Mouse (Mus musculus) forebrain, embryonic 14.5 days (tissue): ENCODE results near the gene Rab14. TPM values are rescaled to one million over a fixed set of nuclear protein-coding genes. Genes with fewer than 3 reads are reported as not detected.

ENCODE experiments used
- ATAC-seq: fragments of 200-750 bp; cut with Nextera tagmentation; 2 replicates; pipeline ENCODE4 v1.8.0; 2017; ENCODE audit warnings: mild to moderate bottlenecking, moderate library complexity
- DNase-seq: peaks from one replicate; pipeline ENCODE4 v3.0.0-alpha.2; 2015; ENCODE audit warnings: low spot score
- H3K27ac ChIP-seq: fragments of 300-500 bp; sonication (generic); 2 replicates; pipeline ENCODE4 v1.5.1; 2014; ENCODE audit warnings: low read depth, mild to moderate bottlenecking, control low read depth, low read length, moderate library complexity
- H3K27me3 ChIP-seq: fragments of 300-500 bp; sonication (generic); replicated peaks from 2 replicates; pipeline ENCODE4 v1.6.1; 2014; ENCODE audit warnings: low read length, control low read depth, mixed read lengths; ENCODE audit not compliant: control insufficient read depth, insufficient read depth
- H3K36me3 ChIP-seq: fragments of 300-500 bp; sonication (generic); 2 replicates; pipeline ENCODE4 v1.6.1; 2014; ENCODE audit warnings: low read length, control low read depth; ENCODE audit not compliant: control insufficient read depth, insufficient read depth
- H3K4me1 ChIP-seq: fragments of 300-500 bp; sonication (generic); 2 replicates; pipeline ENCODE4 v1.6.1; 2014; ENCODE audit warnings: antibody characterized with exemption, low read length, control low read depth; ENCODE audit not compliant: control insufficient read depth, insufficient read depth
- H3K4me2 ChIP-seq: fragments of 300-500 bp; sonication (generic); 2 replicates; pipeline ENCODE4 v1.6.1; 2014; ENCODE audit warnings: mild to moderate bottlenecking, control low read depth, low read length
- H3K4me3 ChIP-seq: fragments of 300-500 bp; sonication (generic); 2 replicates; pipeline ENCODE4 v1.5.1; 2014; ENCODE audit warnings: low read depth, low read length, control low read depth
- H3K9ac ChIP-seq: fragments of 300-500 bp; sonication (generic); 2 replicates; pipeline ENCODE4 v1.6.1; 2014; ENCODE audit warnings: mild to moderate bottlenecking, low read length, control low read depth, moderate library complexity
- H3K9me3 ChIP-seq: fragments of 300-500 bp; sonication (generic); replicated peaks from 2 replicates; pipeline ENCODE4 v1.6.1; 2016; ENCODE audit warnings: low read length, control low read depth, mixed read lengths; ENCODE audit not compliant: control insufficient read depth
- WGBS: fragments of 180-500 bp; shearing (Covaris S2); extraction: QIAGEN DNeasy Blood & Tissue Kit; methylation state at CpG from one replicate; pipeline ENCODE4 v1.1.7; 2014; 5-methylcytosine and 5-hydroxymethylcytosine counted together
- polyA plus RNA-seq: library from polyadenylated mRNA; unstranded; fragments of >200 nt; fragmentation: Nextera tagmentation; extraction: Ambion mirVana; gene quantifications from 2 replicates; pipeline ENCODE4 v1.2.1, GENCODE M21; 2014

Rab14 gene
- polyA plus RNA-seq, 1 experiment from 2014 or later = 349 TPM

GRCm38 (mm10) chr2:35151303-35151882 is 49.5 kb downstream of the Rab14 start:
- ATAC-seq (no peak), DNase-seq (no peak)
- no peaks in the 10 kb centered on the region for H3K9me3 ChIP-seq
- no peak overlapping the region for H3K4me3 ChIP-seq
- 96% methylated on average over 13 of the region's 13 CpGs for WGBS
- H3K36me3 ChIP-seq = peaks cover 100% of the 10 kb centered on the region
- H3K4me2 ChIP-seq = no peak overlapping the region
- H3K9ac ChIP-seq = no peak overlapping the region
- H3K4me1 ChIP-seq = no peaks in the 10 kb centered on the region
- no peaks in the 10 kb centered on the region for H3K27me3 ChIP-seq
- H3K27ac ChIP-seq = no peak overlapping the region

GRCm38 (mm10) chr2:35148806-35149205 is 52.1 kb downstream of the Rab14 start:
- no peak overlapping the region for H3K9ac ChIP-seq
- H3K4me3 ChIP-seq = no peak overlapping the region
- no peak overlapping the region for H3K4me2 ChIP-seq
- no peaks in the 10 kb centered on the region for H3K9me3 ChIP-seq
- no peak overlapping the region for H3K27ac ChIP-seq
- H3K27me3 ChIP-seq = no peaks in the 10 kb centered on the region
- no peak for ATAC-seq
- DNase-seq = no peak
- H3K4me1 ChIP-seq = no peaks in the 10 kb centered on the region
- peaks cover 98% of the 10 kb centered on the region for H3K36me3 ChIP-seq
- 94% methylated on average over 10 of the region's 10 CpGs for WGBS

DNA sequence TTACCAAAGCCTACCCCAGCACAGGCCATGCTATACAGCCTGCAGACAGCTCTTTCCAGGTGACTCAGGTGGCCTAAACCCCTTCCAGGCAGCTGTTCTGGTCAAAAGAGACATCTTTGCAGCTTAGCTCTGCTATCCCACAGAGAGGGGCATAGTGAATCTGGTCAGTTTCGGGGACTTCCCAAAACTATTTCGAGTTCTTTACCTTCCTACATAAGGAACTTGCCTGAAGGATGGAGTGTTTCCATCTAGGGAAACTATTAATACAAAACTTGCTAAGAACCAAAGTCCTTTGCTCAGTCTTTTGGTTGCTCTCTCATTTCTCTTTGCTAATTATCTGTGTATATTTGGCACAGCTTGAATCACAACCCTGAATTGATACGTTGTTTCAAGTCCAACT is 59.2 kb downstream of the Rab14 start:
- Histone ChIP-seq H3K4me1 (no peaks in the 10 kb centered on the region), H3K36me3 (peaks cover 92% of the 10 kb centered on the region), H3K27ac (no peak overlapping the region), H3K9me3 (no peaks in the 10 kb centered on the region), H3K4me3 (no peak overlapping the region), H3K27me3 (no peaks in the 10 kb centered on the region), H3K4me2 (no peak overlapping the region), H3K9ac (no peak overlapping the region)
- 92% methylated on average over 3 of the region's 3 CpGs for WGBS
- ATAC-seq (no peak), DNase-seq (no peak)

DNA sequence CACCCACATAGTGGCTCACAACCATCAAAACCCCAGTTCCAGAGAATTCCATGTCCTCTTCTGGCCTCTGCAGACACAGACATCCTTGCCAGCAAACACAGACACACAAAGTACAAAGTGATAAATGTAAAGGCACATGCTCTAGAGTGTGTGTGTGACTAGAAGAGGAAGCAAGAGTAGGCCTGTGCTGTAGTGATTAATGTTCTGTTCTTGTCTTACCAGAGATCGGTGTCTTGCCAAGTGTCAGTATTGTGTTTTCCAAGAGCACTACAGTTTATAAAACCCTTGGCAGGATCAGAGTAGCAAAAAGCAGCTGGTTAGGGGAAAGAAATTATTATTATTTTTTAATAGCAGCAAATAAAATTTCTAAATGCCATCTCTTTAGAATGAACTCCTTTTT is 62.3 kb downstream of the Rab14 start:
- Histone ChIP-seq H3K27me3 (no peaks in the 10 kb centered on the region), H3K27ac (no peak overlapping the region), H3K4me1 (no peaks in the 10 kb centered on the region), H3K4me3 (no peak overlapping the region), H3K36me3 (peaks cover 76% of the 10 kb centered on the region), H3K9me3 (no peaks in the 10 kb centered on the region), H3K9ac (no peak overlapping the region), H3K4me2 (no peak overlapping the region)
- no peak for DNase-seq
- WGBS = 95% methylated on average over 1 of the region's 1 CpGs
- no peak for ATAC-seq

- no peak overlapping the region for H3K9ac ChIP-seq
- H3K27me3 ChIP-seq = no peaks in the 10 kb centered on the region
- H3K4me2 ChIP-seq = no peak overlapping the region
- 71% methylated on average over 5 of the region's 5 CpGs for WGBS
- ATAC-seq (no peak), DNase-seq (peak; percentile 6)
- H3K36me3 ChIP-seq = peaks cover 42% of the 10 kb centered on the region
- no peaks in the 10 kb centered on the region for H3K9me3 ChIP-seq
- peaks cover 6% of the 10 kb centered on the region; the same call in 1 of the 2 replicates for H3K4me1 ChIP-seq
- H3K4me3 ChIP-seq = no peak overlapping the region
- no peak overlapping the region for H3K27ac ChIP-seq
These were observed 67.0 kb downstream of the Rab14 start for GRCm38 (mm10) chr2:35133891-35134290.

DNA sequence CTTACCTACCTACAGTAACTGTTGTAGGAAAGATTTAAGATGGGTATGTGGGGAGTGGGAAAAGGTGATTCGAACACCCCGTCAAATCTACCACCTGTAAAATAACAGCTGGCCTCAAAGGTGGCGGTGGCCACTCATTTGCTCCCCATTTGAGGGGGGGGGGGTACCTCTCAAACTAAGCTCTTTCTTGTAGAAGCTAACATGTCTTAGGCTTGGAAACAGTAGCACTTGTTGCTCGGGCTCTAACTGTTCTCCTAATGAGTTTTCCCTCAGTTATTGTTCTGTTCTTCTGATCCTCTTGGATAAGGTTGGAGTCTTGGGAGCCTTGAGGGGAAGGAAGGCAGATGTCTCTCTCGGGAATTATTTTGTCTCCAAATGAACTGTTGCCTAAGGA is 68.3 kb downstream of the Rab14 start:
- peaks cover 40% of the 10 kb centered on the region for H3K36me3 ChIP-seq
- no peaks in the 10 kb centered on the region for H3K9me3 ChIP-seq
- 0 out of 2 replicates have a peak, but pooled peaks have one; percentile 2 for ATAC-seq
- 6% methylated on average over 5 of the region's 5 CpGs for WGBS
- H3K4me2 ChIP-seq = peak overlapping the region; percentile 58
- no peaks in the 10 kb centered on the region for H3K27me3 ChIP-seq
- H3K4me3 ChIP-seq = peak overlapping the region; percentile 36
- peaks cover 6% of the 10 kb centered on the region; the same call in 1 of the 2 replicates for H3K4me1 ChIP-seq
- H3K27ac ChIP-seq = no peak overlapping the region
- H3K9ac ChIP-seq = peak overlapping the region; percentile 33
- peak; percentile 3 for DNase-seq

GRCm38 (mm10) chr2:35131991-35132661 is 68.8 kb downstream of the Rab14 start:
- H3K4me1 ChIP-seq = peaks cover 6% of the 10 kb centered on the region; the same call in 1 of the 2 replicates
- WGBS = under 1% methylated on average over 21 of the region's 21 CpGs
- H3K27ac ChIP-seq = 0 out of 2 replicates have a peak overlapping the region, but pooled peaks have one; percentile 22
- no peaks in the 10 kb centered on the region for H3K27me3 ChIP-seq
- H3K4me3 ChIP-seq = peak overlapping the region; percentile 36
- peaks cover 37% of the 10 kb centered on the region for H3K36me3 ChIP-seq
- H3K4me2 ChIP-seq = peak overlapping the region; percentile 58
- ATAC-seq = peak; percentile 99
- peak overlapping the region; percentile 33; the same call in 1 of the 2 replicates for H3K9ac ChIP-seq
- peak; percentile 97 for DNase-seq
- no peaks in the 10 kb centered on the region for H3K9me3 ChIP-seq

- peak overlapping the region; percentile 58 for H3K4me2 ChIP-seq
- no peaks in the 10 kb centered on the region for H3K9me3 ChIP-seq
- H3K9ac ChIP-seq = no peak overlapping the region
- H3K27me3 ChIP-seq = no peaks in the 10 kb centered on the region
- DNase-seq (no peak), ATAC-seq (no peak)
- H3K36me3 ChIP-seq = peaks cover 33% of the 10 kb centered on the region
- H3K27ac ChIP-seq = no peak overlapping the region
- peaks cover 6% of the 10 kb centered on the region; the same call in 1 of the 2 replicates for H3K4me1 ChIP-seq
- no peak overlapping the region for H3K4me3 ChIP-seq
These were observed 69.4 kb downstream of the Rab14 start for GRCm38 (mm10) chr2:35131491-35131890.
